Mouse (Mus musculus): ENCODE data around the gene Tnrc18.

GRCm38 (mm10) chr5:142825665-142826064 lies 8.2 kb upstream of the Tnrc18 start:
- no peak for TF ChIP-seq CTCF (IDR thresholded peaks at IDR 0.05; ENCODE audit: borderline replicate concordance, control insufficient read depth, extremely low read depth, insufficient read depth, low read length, poor library complexity)
- TF ChIP-seq POLR2A (IDR thresholded peaks at IDR 0.05; ENCODE audit: control insufficient read depth, extremely low read depth, insufficient read depth, low read length, poor library complexity): no peak
